Mouse (Mus musculus): Measurements from ENCODE around the gene Dchs1. TPM values are rescaled to one million over a fixed set of nuclear protein-coding genes. Genes with fewer than 3 reads are reported as not detected.
A peak's percentile ranks its signal among the peaks of the same experiment; 100 is the strongest.
"Not testable (repeated sequence)": the region's sequence is repeated elsewhere in the genome, so short reads cannot be mapped to it uniquely, and the experiment has no call there.

Dchs1 gene
- polyA plus RNA-seq, 1 experiment from 2014 or later, result 8.3 TPM

GRCm38 (mm10) chr7:105736911-105737521 is 50.4 kb downstream of the Dchs1 start, which contains the start of gene Rrp8:
TSS of gene Rrp8 (minus strand) at chr7:105737385.
- peak within 1 kb of the TSS; percentile 88 to 97 for H3K27ac ChIP-seq (replicated peaks in 1 of 2; ENCODE audit: control insufficient read depth in 1 of 2, insufficient read depth in 1 of 2, low read depth in 2 of 2, low read length in 2 of 2)
- H3K4me2 ChIP-seq (ENCODE audit: low read length), result peak within 1 kb of the TSS; percentile 94
- peak within 1 kb of the TSS; percentile 98 for H3K9ac ChIP-seq (ENCODE audit: low read length)
- peaks cover 57% of the 10 kb centered on the region for H3K36me3 ChIP-seq (ENCODE audit: control insufficient read depth, insufficient read depth, low read length)
- ATAC-seq (ENCODE audit: insufficient number of reproducible peaks, insufficient read depth, low FRiP score, low read depth), result no peak; the same call in 1 of the 2 replicates
- under 1% methylated on average over 30 of the region's 30 CpGs for WGBS
- no peaks in the 10 kb centered on the region for H3K27me3 ChIP-seq (ENCODE audit: control insufficient read depth, insufficient read depth, low read length)
- H3K4me1 ChIP-seq (ENCODE audit: control insufficient read depth in 2 of 2, insufficient read depth in 2 of 2, low read length in 2 of 2), result peaks cover 7 to 29% of the 10 kb centered on the region in 2 experiments
- H3K9me3 ChIP-seq (ENCODE audit: control insufficient read depth, low read length), result no peaks in the 10 kb centered on the region
- peak within 1 kb of the TSS; percentile 91 to 98 for H3K4me3 ChIP-seq (ENCODE audit: control insufficient read depth in 1 of 2, insufficient read depth in 1 of 2, low read depth in 1 of 2, low read length in 2 of 2)

GRCm38 (mm10) chr7:105736264-105736901 is 51.1 kb downstream of the Dchs1 start, which contains the start of gene Ilk:
TSS of gene Ilk (plus strand) at chr7:105736592.
- H3K4me2 ChIP-seq (ENCODE audit: low read length), result peak within 1 kb of the TSS; percentile 94
- H3K27me3 ChIP-seq (ENCODE audit: control insufficient read depth, insufficient read depth, low read length), result no peaks in the 10 kb centered on the region
- ATAC-seq (ENCODE audit: insufficient number of reproducible peaks, insufficient read depth, low FRiP score, low read depth), result peak; percentile 99
- no peaks in the 10 kb centered on the region for H3K9me3 ChIP-seq (ENCODE audit: control insufficient read depth, low read length)
- peak within 1 kb of the TSS; percentile 88 to 97 for H3K27ac ChIP-seq (replicated peaks in 1 of 2; ENCODE audit: control insufficient read depth in 1 of 2, insufficient read depth in 1 of 2, low read depth in 2 of 2, low read length in 2 of 2)
- peak within 1 kb of the TSS; percentile 98 for H3K9ac ChIP-seq (ENCODE audit: low read length)
- H3K4me3 ChIP-seq (ENCODE audit: control insufficient read depth in 1 of 2, insufficient read depth in 1 of 2, low read depth in 1 of 2, low read length in 2 of 2), result peak within 1 kb of the TSS; percentile 91 to 98
- under 1% methylated on average over 56 of the region's 62 CpGs for WGBS
- peaks cover 7 to 29% of the 10 kb centered on the region in 2 experiments for H3K4me1 ChIP-seq (ENCODE audit: control insufficient read depth in 2 of 2, insufficient read depth in 2 of 2, low read length in 2 of 2)
- peaks cover 57% of the 10 kb centered on the region for H3K36me3 ChIP-seq (ENCODE audit: control insufficient read depth, insufficient read depth, low read length)

- not testable (repeated sequence) for H3K27me3 ChIP-seq (ENCODE audit: control insufficient read depth, insufficient read depth, low read length); H3K9me3 ChIP-seq (ENCODE audit: control insufficient read depth, low read length); ATAC-seq (ENCODE audit: insufficient number of reproducible peaks, insufficient read depth, low FRiP score, low read depth); H3K27ac ChIP-seq (replicated peaks in 1 of 2; ENCODE audit: control insufficient read depth in 1 of 2, insufficient read depth in 1 of 2, low read depth in 2 of 2, low read length in 2 of 2)
- 32% methylated on average over 3 of the region's 4 CpGs for WGBS
- peak overlapping the region; percentile 94 for H3K4me2 ChIP-seq (ENCODE audit: low read length)
- peak overlapping the region; percentile 91 to 98; a peak in 3 of 4 replicates for H3K4me3 ChIP-seq (ENCODE audit: control insufficient read depth in 1 of 2, insufficient read depth in 1 of 2, low read depth in 1 of 2, low read length in 2 of 2)
- peak overlapping the region; percentile 98 for H3K9ac ChIP-seq (ENCODE audit: low read length)
- H3K4me1 ChIP-seq (ENCODE audit: control insufficient read depth in 2 of 2, insufficient read depth in 2 of 2, low read length in 2 of 2), result peaks cover 7 to 29% of the 10 kb centered on the region in 2 experiments
- H3K36me3 ChIP-seq (ENCODE audit: control insufficient read depth, insufficient read depth, low read length), result peaks cover 57% of the 10 kb centered on the region
Observed at GRCm38 (mm10) chr7:105735464-105735863, 52.0 kb downstream of the Dchs1 start.

- Histone ChIP-seq H3K9ac (ENCODE audit: low read length) (peak overlapping the region; percentile 98; the same call in 1 of the 2 replicates), H3K4me3 (ENCODE audit: control insufficient read depth in 1 of 2, insufficient read depth in 1 of 2, low read depth in 1 of 2, low read length in 2 of 2) (no peak overlapping the region), H3K4me2 (ENCODE audit: low read length) (no peak overlapping the region; the same call in 1 of the 2 replicates), H3K9me3 (ENCODE audit: control insufficient read depth, low read length) (no peaks in the 10 kb centered on the region), H3K27ac (replicated peaks in 1 of 2; ENCODE audit: control insufficient read depth in 1 of 2, insufficient read depth in 1 of 2, low read depth in 2 of 2, low read length in 2 of 2) (no peak overlapping the region), H3K36me3 (ENCODE audit: control insufficient read depth, insufficient read depth, low read length) (peaks cover 52% of the 10 kb centered on the region), H3K27me3 (ENCODE audit: control insufficient read depth, insufficient read depth, low read length) (no peaks in the 10 kb centered on the region), H3K4me1 (ENCODE audit: control insufficient read depth in 2 of 2, insufficient read depth in 2 of 2, low read length in 2 of 2) (peaks cover 7 to 28% of the 10 kb centered on the region in 2 experiments)
- 85% methylated on average over 8 of the region's 8 CpGs for WGBS
- no peak for ATAC-seq (ENCODE audit: insufficient number of reproducible peaks, insufficient read depth, low FRiP score, low read depth)
Observed at GRCm38 (mm10) chr7:105734826-105735225, 52.6 kb downstream of the Dchs1 start.

- Histone ChIP-seq H3K4me2 (ENCODE audit: low read length) (no peak overlapping the region), H3K36me3 (ENCODE audit: control insufficient read depth, insufficient read depth, low read length) (peaks cover 56% of the 10 kb centered on the region), H3K4me3 (ENCODE audit: control insufficient read depth in 1 of 2, insufficient read depth in 1 of 2, low read depth in 1 of 2, low read length in 2 of 2) (no peak overlapping the region), H3K4me1 (ENCODE audit: control insufficient read depth in 2 of 2, insufficient read depth in 2 of 2, low read length in 2 of 2) (peaks cover 7 to 22% of the 10 kb centered on the region in 2 experiments), H3K9ac (ENCODE audit: low read length) (no peak overlapping the region), H3K27me3 (ENCODE audit: control insufficient read depth, insufficient read depth, low read length) (no peaks in the 10 kb centered on the region), H3K27ac (replicated peaks in 1 of 2; ENCODE audit: control insufficient read depth in 1 of 2, insufficient read depth in 1 of 2, low read depth in 2 of 2, low read length in 2 of 2) (no peak overlapping the region), H3K9me3 (ENCODE audit: control insufficient read depth, low read length) (no peaks in the 10 kb centered on the region)
- WGBS, result 94% methylated on average over 11 of the region's 11 CpGs
- no peak for ATAC-seq (ENCODE audit: insufficient number of reproducible peaks, insufficient read depth, low FRiP score, low read depth)
Observed at GRCm38 (mm10) chr7:105733836-105734235, 53.6 kb downstream of the Dchs1 start.

- Histone ChIP-seq H3K9ac (ENCODE audit: low read length) (no peak overlapping the region; the same call in 1 of the 2 replicates), H3K4me1 (ENCODE audit: control insufficient read depth in 2 of 2, insufficient read depth in 2 of 2, low read length in 2 of 2) (no peaks in the 10 kb centered on the region), H3K27ac (replicated peaks in 1 of 2; ENCODE audit: control insufficient read depth in 1 of 2, insufficient read depth in 1 of 2, low read depth in 2 of 2, low read length in 2 of 2) (0 out of 4 replicates have a peak overlapping the region, but pooled peaks of 1 of the 2 experiments have one; percentile 5), H3K4me2 (ENCODE audit: low read length) (no peak overlapping the region), H3K36me3 (ENCODE audit: control insufficient read depth, insufficient read depth, low read length) (peaks cover 44% of the 10 kb centered on the region), H3K4me3 (ENCODE audit: control insufficient read depth in 1 of 2, insufficient read depth in 1 of 2, low read depth in 1 of 2, low read length in 2 of 2) (no peak overlapping the region), H3K9me3 (ENCODE audit: control insufficient read depth, low read length) (no peaks in the 10 kb centered on the region), H3K27me3 (ENCODE audit: control insufficient read depth, insufficient read depth, low read length) (no peaks in the 10 kb centered on the region)
- 85% methylated on average over 6 of the region's 6 CpGs for WGBS
- no peak for ATAC-seq (ENCODE audit: insufficient number of reproducible peaks, insufficient read depth, low FRiP score, low read depth)
Observed at GRCm38 (mm10) chr7:105728701-105729428, 58.6 kb downstream of the Dchs1 start.

- Histone ChIP-seq H3K4me2 (ENCODE audit: low read length) (no peak overlapping the region), H3K4me3 (ENCODE audit: control insufficient read depth in 1 of 2, insufficient read depth in 1 of 2, low read depth in 1 of 2, low read length in 2 of 2) (no peak overlapping the region), H3K9ac (ENCODE audit: low read length) (no peak overlapping the region), H3K4me1 (ENCODE audit: control insufficient read depth in 2 of 2, insufficient read depth in 2 of 2, low read length in 2 of 2) (no peaks in the 10 kb centered on the region), H3K27ac (replicated peaks in 1 of 2; ENCODE audit: control insufficient read depth in 1 of 2, insufficient read depth in 1 of 2, low read depth in 2 of 2, low read length in 2 of 2) (no peak overlapping the region), H3K27me3 (ENCODE audit: control insufficient read depth, insufficient read depth, low read length) (no peaks in the 10 kb centered on the region), H3K9me3 (ENCODE audit: control insufficient read depth, low read length) (no peaks in the 10 kb centered on the region), H3K36me3 (ENCODE audit: control insufficient read depth, insufficient read depth, low read length) (peaks cover 25% of the 10 kb centered on the region)
- WGBS, result 89% methylated on average over 4 of the region's 4 CpGs
- no peak for ATAC-seq (ENCODE audit: insufficient number of reproducible peaks, insufficient read depth, low FRiP score, low read depth)
Observed at GRCm38 (mm10) chr7:105726980-105727325, 60.5 kb downstream of the Dchs1 start.
